Mouse (Mus musculus): ENCODE results near the gene Bcl2a1b. TPM values are rescaled to one million over a fixed set of nuclear protein-coding genes. Genes with fewer than 3 reads are reported as not detected.

Bcl2a1b gene
- polyA plus RNA-seq (2012; rRNA removed), result 2.5 and 3.2 TPM in 2 replicates

DNA sequence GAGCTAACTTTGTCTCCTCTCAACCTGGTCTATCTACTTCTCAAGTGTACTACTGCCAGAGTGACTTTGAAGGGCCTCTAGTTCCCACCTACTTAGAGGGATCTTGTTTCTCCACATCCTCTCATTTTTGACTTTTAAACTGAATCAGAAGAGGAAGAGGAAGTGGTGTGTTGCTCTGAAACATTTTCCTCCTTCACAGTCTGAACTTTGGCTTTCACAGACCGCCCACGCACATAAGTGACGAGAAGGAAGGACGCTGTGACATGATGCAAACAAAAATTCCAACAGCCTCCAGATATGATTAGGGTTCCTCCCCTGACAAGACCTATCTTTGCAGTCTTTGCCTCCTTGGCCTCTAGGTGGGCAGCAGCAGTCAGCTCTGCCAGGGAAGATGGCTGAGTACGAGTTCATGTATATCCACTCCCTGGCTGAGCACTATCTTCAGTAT, at the start of gene Bcl2a1b, which contains the start of gene Gm29094:
Gene Bcl2a1b (plus strand): TSS at position 241 of the 448 bp plus-strand sequence.
Gene Gm29094 (plus strand): TSS at position 411 of the 448 bp plus-strand sequence.

DNA sequence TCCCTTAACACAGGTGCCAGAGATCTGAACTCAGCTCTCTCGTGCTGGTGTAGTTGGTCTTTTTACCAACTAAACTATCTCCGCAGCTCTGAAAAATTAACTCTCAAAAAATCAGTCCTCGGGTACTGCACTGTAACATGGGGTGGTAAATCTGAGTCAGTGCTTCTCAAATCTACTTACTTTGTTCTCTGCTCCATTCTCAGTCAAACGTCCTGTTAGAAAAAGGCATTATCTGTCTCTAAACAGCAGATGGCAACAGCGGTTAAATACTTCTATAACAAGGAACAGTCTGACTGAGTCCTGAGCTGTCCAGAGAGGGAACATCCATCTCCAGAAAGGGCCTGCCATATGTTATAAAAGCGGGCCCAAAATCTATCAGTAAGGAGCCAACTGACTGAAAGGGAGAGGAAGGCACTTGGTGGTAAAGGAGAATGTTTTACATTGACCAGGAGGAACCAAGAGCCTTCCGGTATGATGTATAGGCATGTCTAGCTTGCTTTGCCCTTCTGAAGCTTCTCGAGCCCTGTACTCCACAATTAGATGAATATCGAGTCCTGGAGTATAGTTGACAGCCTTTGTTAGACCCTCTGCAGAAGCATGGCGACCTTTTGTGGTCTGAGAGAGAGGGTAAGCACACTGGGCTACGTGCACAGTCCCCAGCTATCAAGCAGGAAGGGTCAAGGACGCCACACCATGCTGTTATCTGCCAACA, 11.5 kb downstream of the Bcl2a1b start, which contains the start of gene Mthfs:
Gene Mthfs (plus strand): TSS at position 324 of the 712 bp plus-strand sequence.

Other genes starting within 250 kb of the Bcl2a1b start
- 0.45 and 0.67 TPM in 2 replicates for gene Bcl2a1a, start 242.3 kb upstream of the Bcl2a1b start, polyA plus RNA-seq (2012; rRNA removed)
- gene Trim43b, start 106.4 kb upstream of the Bcl2a1b start, polyA plus RNA-seq (2012; rRNA removed), result not detected in 2 replicates
- 0.05 TPM in 1 of 2 replicates, not detected in the other for gene Gm29094, start 170 bp downstream of the Bcl2a1b start, polyA plus RNA-seq (2012; rRNA removed)
- gene Mthfs, start 11.5 kb downstream of the Bcl2a1b start, polyA plus RNA-seq (2012; rRNA removed), result 18.9 and 19.0 TPM in 2 replicates